ENCODE assay signal across 11 mouse cellular contexts in the genomic region with DNA sequence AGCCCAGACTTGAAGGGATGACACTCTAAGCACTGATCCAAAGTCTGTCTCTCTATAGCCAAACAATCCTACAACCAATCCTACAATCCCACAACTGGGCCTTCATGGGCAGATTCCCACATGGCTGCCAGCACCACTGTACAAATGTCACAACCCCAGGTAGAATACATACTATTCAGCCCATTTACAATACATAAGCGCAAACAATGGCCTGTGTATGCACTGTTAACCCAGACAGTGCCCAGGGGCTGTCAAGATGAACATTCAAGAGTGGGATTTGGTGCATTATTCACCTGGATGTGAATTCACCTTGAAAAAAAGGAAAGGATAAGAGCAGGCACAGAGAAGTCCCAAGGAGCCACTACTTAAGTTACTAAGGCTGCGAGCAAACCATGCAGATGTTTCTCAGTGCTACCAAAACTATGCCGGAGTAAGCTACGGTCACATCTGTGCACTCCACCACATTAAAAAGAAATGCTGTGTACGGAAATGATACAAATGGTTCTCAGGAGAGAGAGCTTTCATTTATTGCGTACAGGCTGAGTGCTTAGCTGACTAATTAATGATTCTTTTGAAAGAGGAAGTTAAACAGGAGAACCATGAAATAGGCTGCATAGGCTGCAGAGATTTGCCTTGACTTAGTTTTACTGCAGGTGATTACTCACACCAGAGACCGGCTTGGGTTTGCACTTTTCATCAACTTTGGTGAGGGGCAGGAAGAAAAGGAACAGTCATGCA.
DNase-seq lines count a peak whose midpoint lies in the region; ATAC-seq lines count a peak whose summit lies in the region.
"Had no signal": no experiment of that assay in that cellular context is flagged by ENCODE, and none has a peak within 500 bp of the region (broad histone marks: within the 10 kb centered on the region; RNA-seq: fewer than 3 reads in every experiment).

No protein-coding gene starts in this region.

- H3K4me3 ChIP-seq in heart, embryonic 15.5 days = no peak overlapping the region
- no peak overlapping the region for H3K4me3 ChIP-seq in forebrain, embryonic 14.5 days (ENCODE audit: low read depth, low read length)
- H3K4me3 ChIP-seq: neural tube, embryonic 12.5 days had no signal

- H3K27ac ChIP-seq in heart, embryonic 15.5 days = peak overlapping the region; percentile 67
- no peak overlapping the region for H3K27ac ChIP-seq in forebrain, embryonic 14.5 days (ENCODE audit: low read depth, low read length)
- H3K27ac ChIP-seq: neural tube, embryonic 12.5 days had no signal

- peak; percentile 56 for ATAC-seq in CD4-positive, CD25-positive, alpha-beta regulatory T cell, adult 4 months
- ATAC-seq in heart, embryonic 15.5 days (replicated peaks; ENCODE audit: insufficient number of reproducible peaks, insufficient read depth, low FRiP score, low read depth) = no peak
- peak; percentile 63 for ATAC-seq in megakaryocyte progenitor cell, adult 5-6 weeks (replicated peaks; ENCODE audit: poor library complexity)
- ATAC-seq in forebrain, embryonic 14.5 days = no peak
- ATAC-seq: forebrain, postnatal 0 days had no signal

- WGBS in heart, embryonic 15.5 days = 82% methylated on average over 7 of the region's 7 CpGs
- WGBS in forebrain, embryonic 14.5 days = 70% methylated on average over 7 of the region's 7 CpGs

- no peaks in the 10 kb centered on the region for H3K27me3 ChIP-seq in heart, embryonic 15.5 days
- H3K27me3 ChIP-seq in forebrain, embryonic 14.5 days (replicated peaks; ENCODE audit: control insufficient read depth, insufficient read depth, low read length) = no peaks in the 10 kb centered on the region
- H3K27me3 ChIP-seq: neural tube, embryonic 12.5 days had no signal

- H3K36me3 ChIP-seq in heart, embryonic 15.5 days = no peaks in the 10 kb centered on the region
- H3K36me3 ChIP-seq in forebrain, embryonic 14.5 days (ENCODE audit: control insufficient read depth, insufficient read depth, low read length) = no peaks in the 10 kb centered on the region
- H3K36me3 ChIP-seq: neural tube, embryonic 12.5 days had no signal

- no peak overlapping the region for H3K4me2 ChIP-seq in heart, embryonic 15.5 days
- H3K4me2 ChIP-seq in forebrain, embryonic 14.5 days (ENCODE audit: low read length) = no peak overlapping the region
- H3K4me2 ChIP-seq: neural tube, embryonic 12.5 days had no signal

- peak; percentile 11 for DNase-seq in kidney, adult 11 months
- no peak for DNase-seq in kidney, postnatal 4 days
- DNase-seq in forebrain, embryonic 14.5 days (ENCODE audit: low spot score) = no peak
- no peak for DNase-seq in thymus, postnatal 4 days
- no peak for DNase-seq in right cerebral cortex, postnatal 10 days (ENCODE audit: low spot score in 2 of 2)
- DNase-seq: cerebellum, adult 2 months; forebrain, postnatal 0 days had no signal

- H3K9ac ChIP-seq in heart, embryonic 15.5 days = no peak overlapping the region
- no peak overlapping the region for H3K9ac ChIP-seq in forebrain, embryonic 14.5 days (ENCODE audit: low read length)
- H3K9ac ChIP-seq: forebrain, postnatal 0 days; neural tube, embryonic 12.5 days had no signal

- peaks cover 25% of the 10 kb centered on the region for H3K4me1 ChIP-seq in heart, embryonic 15.5 days (replicated peaks)
- H3K4me1 ChIP-seq in forebrain, embryonic 14.5 days (ENCODE audit: control insufficient read depth, insufficient read depth, low read length) = no peaks in the 10 kb centered on the region

- no peaks in the 10 kb centered on the region for H3K9me3 ChIP-seq in heart, embryonic 15.5 days (replicated peaks)
- no peaks in the 10 kb centered on the region for H3K9me3 ChIP-seq in forebrain, embryonic 14.5 days (replicated peaks; ENCODE audit: control insufficient read depth, low read length)
- H3K9me3 ChIP-seq: neural tube, embryonic 12.5 days had no signal

Comparison
In these comparisons a context has a peak if more than half of its experiments do, and no peak if none do; other contexts are left out.
1. ATAC-seq: peak in CD4-positive, CD25-positive, alpha-beta regulatory T cell, adult 4 months (single experiment) and megakaryocyte progenitor cell, adult 5-6 weeks (single experiment); none in heart, embryonic 15.5 days (single experiment) and forebrain, embryonic 14.5 days (single experiment).